Mouse (Mus musculus): ENCODE results near the gene Igfbpl1. TPM values are rescaled to one million over a fixed set of nuclear protein-coding genes. Genes with fewer than 3 reads are reported as not detected.
A peak's percentile ranks its signal among the peaks of the same experiment; 100 is the strongest.

Gene Igfbpl1
- total RNA-seq, 2 experiments from 2014 or later, result not detected

- DNase-seq (ENCODE audit: low spot score), result no peak
These were observed 3.7 kb downstream of the Igfbpl1 start for GRCm38 (mm10) chr4:45822781-45823575.

- DNase-seq (ENCODE audit: low spot score), result no peak
These were observed 4.7 kb downstream of the Igfbpl1 start for GRCm38 (mm10) chr4:45821995-45822394.

GRCm38 (mm10) chr4:45820074-45820830 lies 6.5 kb downstream of the Igfbpl1 start:
- peak; percentile 56 for DNase-seq (ENCODE audit: low spot score)

- DNase-seq (ENCODE audit: low spot score), result no peak
These were observed 7.4 kb downstream of the Igfbpl1 start for GRCm38 (mm10) chr4:45819208-45819931.

- no peak for DNase-seq (ENCODE audit: low spot score)
These were observed 7.9 kb downstream of the Igfbpl1 start for GRCm38 (mm10) chr4:45818814-45819207.

- DNase-seq (ENCODE audit: low spot score), result peak; percentile 3
These were observed 11.2 kb downstream of the Igfbpl1 start for GRCm38 (mm10) chr4:45815542-45815941.

- no peak for DNase-seq (ENCODE audit: low spot score)
These were observed 15.5 kb downstream of the Igfbpl1 start for GRCm38 (mm10) chr4:45811250-45811649.

GRCm38 (mm10) chr4:45808034-45808433 lies 18.7 kb downstream of the Igfbpl1 start:
- DNase-seq (ENCODE audit: low spot score), result no peak

- DNase-seq (ENCODE audit: low spot score), result no peak
These were observed 23.8 kb downstream of the Igfbpl1 start for GRCm38 (mm10) chr4:45802900-45803299.

GRCm38 (mm10) chr4:45799956-45800537 lies 26.7 kb downstream of the Igfbpl1 start:
- no peak for DNase-seq (ENCODE audit: low spot score)

GRCm38 (mm10) chr4:45798964-45799363 lies 27.8 kb downstream of the Igfbpl1 start, which contains the start of gene Aldh1b1:
Aldh1b1 (plus strand) TSS chr4:45799022.
- DNase-seq (ENCODE audit: low spot score), result peak; percentile 48

- no peak for DNase-seq (ENCODE audit: low spot score)
These were observed 30.0 kb downstream of the Igfbpl1 start for GRCm38 (mm10) chr4:45796760-45797159.

GRCm38 (mm10) chr4:45795191-45795811 lies 31.4 kb downstream of the Igfbpl1 start:
- DNase-seq (ENCODE audit: low spot score), result no peak

GRCm38 (mm10) chr4:45790018-45790417 lies 36.7 kb downstream of the Igfbpl1 start:
- DNase-seq (ENCODE audit: low spot score), result no peak

GRCm38 (mm10) chr4:45789263-45789958 lies 37.3 kb downstream of the Igfbpl1 start:
- DNase-seq (ENCODE audit: low spot score), result no peak

- no peak for DNase-seq (ENCODE audit: low spot score)
These were observed 38.2 kb downstream of the Igfbpl1 start for GRCm38 (mm10) chr4:45788446-45789081.

GRCm38 (mm10) chr4:45786674-45787073 lies 40.0 kb downstream of the Igfbpl1 start:
- DNase-seq (ENCODE audit: low spot score), result no peak

- no peak for DNase-seq (ENCODE audit: low spot score)
These were observed 40.8 kb downstream of the Igfbpl1 start for GRCm38 (mm10) chr4:45785959-45786358.

GRCm38 (mm10) chr4:45783671-45784070 lies 43.1 kb downstream of the Igfbpl1 start:
- DNase-seq (ENCODE audit: low spot score), result no peak

GRCm38 (mm10) chr4:45771619-45772018 lies 55.1 kb downstream of the Igfbpl1 start:
- no peak for DNase-seq (ENCODE audit: low spot score)
